Mouse (Mus musculus): Measurements from ENCODE around the gene Olfr316. TPM values are rescaled to one million over a fixed set of nuclear protein-coding genes. Genes with fewer than 3 reads are reported as not detected.

Gene Olfr316
- polyA plus RNA-seq, 2 experiments = not detected

DNA sequence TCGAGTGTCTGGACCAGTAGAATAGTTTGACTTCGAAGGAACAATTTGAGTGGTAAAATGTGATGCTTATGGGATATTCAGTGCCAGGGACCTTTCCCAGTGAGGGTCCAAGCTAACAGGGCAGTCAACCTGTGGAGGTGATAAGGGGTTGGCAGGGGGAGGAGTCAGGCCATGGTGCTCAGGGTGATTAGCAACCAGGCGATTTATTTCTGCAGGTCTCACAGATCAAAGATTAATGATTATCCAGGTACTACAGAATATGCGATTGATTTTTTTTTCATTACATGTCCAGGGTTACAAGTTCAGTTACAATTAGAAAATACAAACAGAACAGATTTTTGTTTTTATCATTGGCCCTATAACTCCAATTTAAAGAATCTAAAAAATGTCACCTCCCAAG is 51.3 kb downstream of the Olfr316 start:
- no peaks in the 10 kb centered on the region; a peak in 1 of 4 replicates for H3K4me1 ChIP-seq (replicated peaks; ENCODE audit: control insufficient read depth in 2 of 2, insufficient read depth in 2 of 2, low read length in 1 of 2)
- H3K4me3 ChIP-seq (ENCODE audit: insufficient read depth in 1 of 2, low read depth in 2 of 2, low read length in 2 of 2) = no peak overlapping the region
- ATAC-seq (ENCODE audit: insufficient read depth) (no peak), DNase-seq (ENCODE audit: low read depth in 3 of 3, low spot score in 3 of 3) (no peak)
- no peak overlapping the region for H3K4me2 ChIP-seq (ENCODE audit: low read depth)
- no peak overlapping the region for H3K9ac ChIP-seq (replicated peaks)
- H3K36me3 ChIP-seq (replicated peaks; ENCODE audit: control insufficient read depth, insufficient read depth, low read depth) = no peaks in the 10 kb centered on the region
- TF ChIP-seq CTCF (IDR thresholded peaks at IDR 0.05; ENCODE audit: low read depth) = no peak
- TF ChIP-seq EP300 (IDR thresholded peaks at IDR 0.05; ENCODE audit: low read depth) = no peak
- H3K9me3 ChIP-seq (ENCODE audit: control insufficient read depth, low read length) = no peaks in the 10 kb centered on the region
- 50% methylated on average over 4 of the region's 4 CpGs for WGBS (ENCODE audit: insufficient replicate concordance)
- no peak overlapping the region for H3K27ac ChIP-seq
- H3K27me3 ChIP-seq (ENCODE audit: control insufficient read depth, insufficient read depth, low read length) = no peaks in the 10 kb centered on the region

- Histone ChIP-seq H3K27ac (no peak overlapping the region), H3K4me2 (ENCODE audit: low read depth) (no peak overlapping the region), H3K27me3 (ENCODE audit: control insufficient read depth, insufficient read depth, low read length) (no peaks in the 10 kb centered on the region), H3K4me3 (ENCODE audit: insufficient read depth in 1 of 2, low read depth in 2 of 2, low read length in 2 of 2) (no peak overlapping the region), H3K9ac (replicated peaks) (no peak overlapping the region), H3K9me3 (ENCODE audit: control insufficient read depth, low read length) (no peaks in the 10 kb centered on the region), H3K36me3 (replicated peaks; ENCODE audit: control insufficient read depth, insufficient read depth, low read depth) (no peaks in the 10 kb centered on the region), H3K4me1 (replicated peaks; ENCODE audit: control insufficient read depth in 2 of 2, insufficient read depth in 2 of 2, low read length in 1 of 2) (no peaks in the 10 kb centered on the region; a peak in 1 of 4 replicates)
- no peak for DNase-seq (ENCODE audit: low read depth in 3 of 3, low spot score in 3 of 3)
- no peak for ATAC-seq (ENCODE audit: insufficient read depth)
- TF ChIP-seq EP300 (IDR thresholded peaks at IDR 0.05; ENCODE audit: low read depth) (no peak), CTCF (IDR thresholded peaks at IDR 0.05; ENCODE audit: low read depth) (no peak)
- WGBS (ENCODE audit: insufficient replicate concordance) = 60% methylated on average over 2 of the region's 2 CpGs
These were observed 51.9 kb downstream of the Olfr316 start for GRCm38 (mm10) chr11:58804393-58804792.

Other genes with a start within 250 kb of the Olfr316 start
- not detected in 2 replicates for gene Olfr330, start 217.9 kb upstream of the Olfr316 start, polyA plus RNA-seq (2012; rRNA removed)
- gene Olfr330, start 217.9 kb upstream of the Olfr316 start, polyA plus RNA-seq (2014; fragmentation: Nextera tagmentation; extraction: Ambion mirVana) = not detected in 2 replicates
- not detected in 2 replicates for gene Olfr329-ps, start 206.3 kb upstream of the Olfr316 start, polyA plus RNA-seq (2012; rRNA removed)
- not detected in 2 replicates for gene Olfr329-ps, start 206.3 kb upstream of the Olfr316 start, polyA plus RNA-seq (2014; fragmentation: Nextera tagmentation; extraction: Ambion mirVana)
- gene Olfr328, start 197.1 kb upstream of the Olfr316 start, polyA plus RNA-seq (2012; rRNA removed) = 0.02 TPM in 1 of 2 replicates, not detected in the other
- gene Olfr328, start 197.1 kb upstream of the Olfr316 start, polyA plus RNA-seq (2014; fragmentation: Nextera tagmentation; extraction: Ambion mirVana) = not detected in 2 replicates
- not detected in 2 replicates for gene Olfr224, start 182.2 kb upstream of the Olfr316 start, polyA plus RNA-seq (2012; rRNA removed)
- gene Olfr224, start 182.2 kb upstream of the Olfr316 start, polyA plus RNA-seq (2014; fragmentation: Nextera tagmentation; extraction: Ambion mirVana) = not detected in 2 replicates
- not detected in 2 replicates for gene Olfr325, start 175.0 kb upstream of the Olfr316 start, polyA plus RNA-seq (2012; rRNA removed)
- not detected in 2 replicates for gene Olfr325, start 175.0 kb upstream of the Olfr316 start, polyA plus RNA-seq (2014; fragmentation: Nextera tagmentation; extraction: Ambion mirVana)
- gene Olfr324, start 157.6 kb upstream of the Olfr316 start, polyA plus RNA-seq (2012; rRNA removed) = not detected in 2 replicates
- gene Olfr324, start 157.6 kb upstream of the Olfr316 start, polyA plus RNA-seq (2014; fragmentation: Nextera tagmentation; extraction: Ambion mirVana) = not detected in 2 replicates
- gene 2210407C18Rik, start 136.7 kb upstream of the Olfr316 start, polyA plus RNA-seq (2012; rRNA removed) = not detected in 2 replicates
- not detected in 2 replicates for gene 2210407C18Rik, start 136.7 kb upstream of the Olfr316 start, polyA plus RNA-seq (2014; fragmentation: Nextera tagmentation; extraction: Ambion mirVana)
- not detected in 2 replicates for gene Olfr323, start 122.2 kb upstream of the Olfr316 start, polyA plus RNA-seq (2012; rRNA removed)
- gene Olfr323, start 122.2 kb upstream of the Olfr316 start, polyA plus RNA-seq (2014; fragmentation: Nextera tagmentation; extraction: Ambion mirVana) = not detected in 2 replicates
- gene Trim58, start 112.3 kb upstream of the Olfr316 start, polyA plus RNA-seq (2012; rRNA removed) = 9.1 and 10.5 TPM in 2 replicates
- 10.5 and 11.8 TPM in 2 replicates for gene Trim58, start 112.3 kb upstream of the Olfr316 start, polyA plus RNA-seq (2014; fragmentation: Nextera tagmentation; extraction: Ambion mirVana)
- 0.03 and 0.07 TPM in 2 replicates for gene Olfr322, start 94.0 kb upstream of the Olfr316 start, polyA plus RNA-seq (2012; rRNA removed)
- gene Olfr322, start 94.0 kb upstream of the Olfr316 start, polyA plus RNA-seq (2014; fragmentation: Nextera tagmentation; extraction: Ambion mirVana) = 0.14 TPM in 1 of 2 replicates, not detected in the other
- gene Olfr320, start 71.6 kb upstream of the Olfr316 start, polyA plus RNA-seq (2012; rRNA removed) = not detected in 2 replicates
- not detected in 2 replicates for gene Olfr320, start 71.6 kb upstream of the Olfr316 start, polyA plus RNA-seq (2014; fragmentation: Nextera tagmentation; extraction: Ambion mirVana)
- gene Olfr319, start 53.6 kb upstream of the Olfr316 start, polyA plus RNA-seq (2012; rRNA removed) = not detected in 2 replicates
- gene Olfr319, start 53.6 kb upstream of the Olfr316 start, polyA plus RNA-seq (2014; fragmentation: Nextera tagmentation; extraction: Ambion mirVana) = not detected in 2 replicates
- gene Olfr318, start 28.7 kb upstream of the Olfr316 start, polyA plus RNA-seq (2012; rRNA removed) = not detected in 2 replicates
- not detected in 2 replicates for gene Olfr318, start 28.7 kb upstream of the Olfr316 start, polyA plus RNA-seq (2014; fragmentation: Nextera tagmentation; extraction: Ambion mirVana)
- not detected in 2 replicates for gene Olfr317, start 13.5 kb upstream of the Olfr316 start, polyA plus RNA-seq (2012; rRNA removed)
- not detected in 2 replicates for gene Olfr317, start 13.5 kb upstream of the Olfr316 start, polyA plus RNA-seq (2014; fragmentation: Nextera tagmentation; extraction: Ambion mirVana)
- gene Olfr315, start 20.5 kb downstream of the Olfr316 start, polyA plus RNA-seq (2012; rRNA removed) = not detected in 2 replicates
- not detected in 2 replicates for gene Olfr315, start 20.5 kb downstream of the Olfr316 start, polyA plus RNA-seq (2014; fragmentation: Nextera tagmentation; extraction: Ambion mirVana)
- not detected in 2 replicates for gene Olfr314, start 30.2 kb downstream of the Olfr316 start, polyA plus RNA-seq (2012; rRNA removed)
- not detected in 2 replicates for gene Olfr314, start 30.2 kb downstream of the Olfr316 start, polyA plus RNA-seq (2014; fragmentation: Nextera tagmentation; extraction: Ambion mirVana)
- not detected in 2 replicates for gene Fam183b, start 49.2 kb downstream of the Olfr316 start, polyA plus RNA-seq (2012; rRNA removed)
- not detected in 2 replicates for gene Fam183b, start 49.2 kb downstream of the Olfr316 start, polyA plus RNA-seq (2014; fragmentation: Nextera tagmentation; extraction: Ambion mirVana)
- not detected in 2 replicates for gene Olfr313, start 62.3 kb downstream of the Olfr316 start, polyA plus RNA-seq (2012; rRNA removed)
- gene Olfr313, start 62.3 kb downstream of the Olfr316 start, polyA plus RNA-seq (2014; fragmentation: Nextera tagmentation; extraction: Ambion mirVana) = not detected in 2 replicates
- gene Olfr312, start 76.5 kb downstream of the Olfr316 start, polyA plus RNA-seq (2012; rRNA removed) = not detected in 2 replicates
- not detected in 2 replicates for gene Olfr312, start 76.5 kb downstream of the Olfr316 start, polyA plus RNA-seq (2014; fragmentation: Nextera tagmentation; extraction: Ambion mirVana)
- gene Olfr311, start 86.5 kb downstream of the Olfr316 start, polyA plus RNA-seq (2012; rRNA removed) = not detected in 2 replicates
- gene Olfr311, start 86.5 kb downstream of the Olfr316 start, polyA plus RNA-seq (2014; fragmentation: Nextera tagmentation; extraction: Ambion mirVana) = not detected in 2 replicates
- 2.0 and 2.8 TPM in 2 replicates for gene Gm12258, start 94.4 kb downstream of the Olfr316 start, polyA plus RNA-seq (2012; rRNA removed)
- 1.3 and 1.8 TPM in 2 replicates for gene Gm12258, start 94.4 kb downstream of the Olfr316 start, polyA plus RNA-seq (2014; fragmentation: Nextera tagmentation; extraction: Ambion mirVana)
- 0.92 and 1.5 TPM in 2 replicates for gene 2810021J22Rik, start 114.5 kb downstream of the Olfr316 start, polyA plus RNA-seq (2012; rRNA removed)
- 2.2 and 2.5 TPM in 2 replicates for gene 2810021J22Rik, start 114.5 kb downstream of the Olfr316 start, polyA plus RNA-seq (2014; fragmentation: Nextera tagmentation; extraction: Ambion mirVana)
- 3.9 and 4.6 TPM in 2 replicates for gene Zfp39, start 151.5 kb downstream of the Olfr316 start, polyA plus RNA-seq (2012; rRNA removed)
- gene Zfp39, start 151.5 kb downstream of the Olfr316 start, polyA plus RNA-seq (2014; fragmentation: Nextera tagmentation; extraction: Ambion mirVana) = 5.2 and 5.4 TPM in 2 replicates
- 18.2 and 19.3 TPM in 2 replicates for gene Btnl10, start 165.2 kb downstream of the Olfr316 start, polyA plus RNA-seq (2012; rRNA removed)
- 9.1 and 9.6 TPM in 2 replicates for gene Btnl10, start 165.2 kb downstream of the Olfr316 start, polyA plus RNA-seq (2014; fragmentation: Nextera tagmentation; extraction: Ambion mirVana)
- gene Rnf187, start 186.2 kb downstream of the Olfr316 start, polyA plus RNA-seq (2012; rRNA removed) = 80.8 and 83.3 TPM in 2 replicates
- 104 and 120 TPM in 2 replicates for gene Rnf187, start 186.2 kb downstream of the Olfr316 start, polyA plus RNA-seq (2014; fragmentation: Nextera tagmentation; extraction: Ambion mirVana)
- gene Hist3h2ba, start 196.2 kb downstream of the Olfr316 start, polyA plus RNA-seq (2012; rRNA removed) = 15.7 and 16.0 TPM in 2 replicates
- gene Hist3h2ba, start 196.2 kb downstream of the Olfr316 start, polyA plus RNA-seq (2014; fragmentation: Nextera tagmentation; extraction: Ambion mirVana) = 4.2 and 6.0 TPM in 2 replicates
- 11.0 and 11.5 TPM in 2 replicates for gene Hist3h2a, start 202.0 kb downstream of the Olfr316 start, polyA plus RNA-seq (2012; rRNA removed)
- gene Hist3h2a, start 202.0 kb downstream of the Olfr316 start, polyA plus RNA-seq (2014; fragmentation: Nextera tagmentation; extraction: Ambion mirVana) = 13.5 and 16.7 TPM in 2 replicates
- gene Trim17, start 202.0 kb downstream of the Olfr316 start, polyA plus RNA-seq (2012; rRNA removed) = 0.05 and 0.06 TPM in 2 replicates
- 0.06 and 0.14 TPM in 2 replicates for gene Trim17, start 202.0 kb downstream of the Olfr316 start, polyA plus RNA-seq (2014; fragmentation: Nextera tagmentation; extraction: Ambion mirVana)
- 8.1 and 8.3 TPM in 2 replicates for gene Trim11, start 225.4 kb downstream of the Olfr316 start, polyA plus RNA-seq (2012; rRNA removed)
- gene Trim11, start 225.4 kb downstream of the Olfr316 start, polyA plus RNA-seq (2014; fragmentation: Nextera tagmentation; extraction: Ambion mirVana) = 6.4 and 6.9 TPM in 2 replicates

All from liver, embryonic 14.5 days (tissue).